11 mouse cellular contexts compared by ENCODE assay signal in the genomic region with DNA sequence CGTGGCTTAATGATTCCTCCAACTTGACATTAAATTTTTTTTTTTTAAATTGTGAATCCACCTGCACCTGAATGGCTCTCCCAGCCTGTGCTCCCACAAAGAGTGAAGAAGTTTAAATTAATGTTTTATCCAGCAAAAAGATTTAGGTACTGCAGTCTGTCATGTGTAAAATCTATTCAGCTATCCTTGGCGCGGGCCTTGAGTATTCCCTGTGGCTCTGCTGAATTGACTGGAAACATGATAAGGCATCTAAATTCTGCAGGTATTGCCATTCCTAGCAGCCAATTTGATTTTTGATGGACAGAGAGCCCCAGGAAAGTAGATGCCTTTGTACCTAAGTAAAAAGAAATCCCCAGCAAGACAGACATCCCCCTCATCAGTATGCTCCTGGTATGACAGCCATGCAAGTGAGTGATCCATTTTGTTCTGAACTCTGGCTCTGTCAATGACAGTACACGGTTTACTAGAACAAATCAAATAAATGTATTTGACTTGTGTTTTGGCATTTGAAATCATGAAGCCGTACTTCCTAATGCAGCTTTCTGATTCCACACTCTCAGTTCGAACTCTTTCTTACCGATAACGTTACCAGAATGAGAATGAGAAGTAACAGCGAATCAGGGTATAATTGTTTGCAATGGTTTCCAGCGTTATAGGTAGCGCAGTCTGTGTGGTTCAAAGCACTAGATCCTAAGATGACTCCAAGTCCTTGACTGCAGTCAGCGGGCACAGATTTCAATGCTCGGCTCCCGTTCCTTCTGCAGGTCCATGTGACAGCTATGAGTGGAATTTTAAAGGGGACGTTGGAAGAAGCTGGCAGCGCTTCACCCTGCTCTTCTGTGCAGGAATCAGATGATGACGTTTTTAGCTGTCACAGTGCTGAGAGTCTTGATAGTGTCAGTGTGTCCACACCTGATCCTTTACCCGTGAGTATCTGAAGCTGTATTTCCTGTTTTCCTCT. TPM values are rescaled to one million over a fixed set of nuclear protein-coding genes. Genes with fewer than 3 reads are reported as not detected.
DNase-seq lines count a peak whose midpoint lies in the region; ATAC-seq and TF ChIP-seq lines count a peak whose summit lies in the region.
"Had no signal": no experiment of that assay in that cellular context is flagged by ENCODE, and none has a peak within 500 bp of the region (broad histone marks: within the 10 kb centered on the region; RNA-seq: fewer than 3 reads in every experiment).

No protein-coding gene starts in this region.

- 73% methylated on average over 18 of the region's 18 CpGs for WGBS in forebrain, embryonic 16.5 days
- WGBS in midbrain, embryonic 14.5 days, result 62% methylated on average over 18 of the region's 18 CpGs
- 84% methylated on average over 18 of the region's 18 CpGs for WGBS in liver, embryonic 11.5 days

- no peak overlapping the region for H3K9ac ChIP-seq in forebrain, embryonic 16.5 days (replicated peaks; ENCODE audit: low read depth, low read length)
- peak overlapping the region; percentile 20; the same call in 1 of the 2 replicates for H3K9ac ChIP-seq in midbrain, embryonic 14.5 days (replicated peaks; ENCODE audit: low read length)
- H3K9ac ChIP-seq in liver, embryonic 11.5 days (ENCODE audit: low read depth, low read length), result no peak overlapping the region

- H3K9me3 ChIP-seq in forebrain, embryonic 16.5 days (ENCODE audit: control insufficient read depth, low read length), result no peaks in the 10 kb centered on the region
- H3K9me3 ChIP-seq in midbrain, embryonic 14.5 days (ENCODE audit: control insufficient read depth, low read length), result no peaks in the 10 kb centered on the region
- no peaks in the 10 kb centered on the region for H3K9me3 ChIP-seq in liver, embryonic 11.5 days (ENCODE audit: control insufficient read depth, low read length)

- peaks cover 14% of the 10 kb centered on the region for H3K4me1 ChIP-seq in forebrain, embryonic 16.5 days (replicated peaks; ENCODE audit: control insufficient read depth, insufficient read depth, low read length)
- H3K4me1 ChIP-seq in midbrain, embryonic 14.5 days (ENCODE audit: control insufficient read depth, insufficient read depth, low read length), result peaks cover 18% of the 10 kb centered on the region
- no peaks in the 10 kb centered on the region for H3K4me1 ChIP-seq in liver, embryonic 11.5 days (replicated peaks; ENCODE audit: control insufficient read depth, insufficient read depth, low read length)

- peak; percentile 34; the same call in 1 of the 2 replicates for ATAC-seq in forebrain, embryonic 16.5 days
- ATAC-seq in midbrain, embryonic 14.5 days (ENCODE audit: low FRiP score, low TSS enrichment), result peak; percentile 46; the same call in 1 of the 2 replicates
- ATAC-seq in liver, embryonic 11.5 days (replicated peaks; ENCODE audit: low FRiP score), result no peak
- ATAC-seq: intestine, embryonic 16.5 days had no signal

- H3K36me3 ChIP-seq in forebrain, embryonic 16.5 days (ENCODE audit: control insufficient read depth, insufficient read depth), result 0 out of 2 replicates have a peak, but pooled peaks cover 2% of the 10 kb centered on the region
- no peaks in the 10 kb centered on the region; the same call in none of the 2 replicates for H3K36me3 ChIP-seq in midbrain, embryonic 14.5 days (ENCODE audit: control insufficient read depth, insufficient read depth, low read length)
- no peaks in the 10 kb centered on the region for H3K36me3 ChIP-seq in liver, embryonic 11.5 days (ENCODE audit: control insufficient read depth, insufficient read depth, low read length)

- peak; percentile 58 for TF ChIP-seq CTCF in layer of hippocampus, adult 2 months (conservative IDR thresholded peaks at IDR 0.05)

- H3K4me2 ChIP-seq in forebrain, embryonic 16.5 days (ENCODE audit: low read length), result peak overlapping the region; percentile 16; the same call in 1 of the 2 replicates
- peak overlapping the region; percentile 23 for H3K4me2 ChIP-seq in midbrain, embryonic 14.5 days (ENCODE audit: low read length)
- no peak overlapping the region for H3K4me2 ChIP-seq in liver, embryonic 11.5 days

- DNase-seq in frontal cortex, postnatal 36 days (ENCODE audit: low spot score in 2 of 2), result peak; percentile 29 to 50
- DNase-seq in frontal cortex, postnatal 14 days (ENCODE audit: low spot score in 2 of 2), result no peak
- DNase-seq in layer of hippocampus, adult 2 months (ENCODE audit: low spot score in 2 of 2), result peak in 1 of 2 experiments; percentile 22
- DNase-seq in layer of hippocampus, adult 11-12 months (ENCODE audit: low spot score), result no peak
- peak; percentile 55 for DNase-seq in midbrain, embryonic 14.5 days
- no peak for DNase-seq in liver, embryonic 11.5 days (ENCODE audit: low spot score)
- no peak for DNase-seq in adrenal gland, adult 8-10 months
- DNase-seq: gastrocnemius, postnatal 36 days; lung, adult 2 months had no signal

- H3K27ac ChIP-seq in layer of hippocampus, adult 2 months, result peak overlapping the region; percentile 78
- H3K27ac ChIP-seq in forebrain, embryonic 16.5 days (ENCODE audit: low read length), result peak overlapping the region; percentile 53; the same call in 1 of the 2 replicates
- peak overlapping the region; percentile 77 for H3K27ac ChIP-seq in midbrain, embryonic 14.5 days (replicated peaks; ENCODE audit: low read depth, low read length)
- H3K27ac ChIP-seq in liver, embryonic 11.5 days (ENCODE audit: low read depth, low read length), result no peak overlapping the region

- H3K27me3 ChIP-seq in forebrain, embryonic 16.5 days (replicated peaks; ENCODE audit: control insufficient read depth, insufficient read depth, low read length), result no peaks in the 10 kb centered on the region
- no peaks in the 10 kb centered on the region for H3K27me3 ChIP-seq in midbrain, embryonic 14.5 days (ENCODE audit: control insufficient read depth, insufficient read depth, low read length)
- 0 out of 2 replicates have a peak, but pooled peaks cover 2% of the 10 kb centered on the region for H3K27me3 ChIP-seq in liver, embryonic 11.5 days (replicated peaks; ENCODE audit: control insufficient read depth, insufficient read depth, low read length)

- H3K4me3 ChIP-seq in layer of hippocampus, adult 2 months, result peak overlapping the region; percentile 42
- H3K4me3 ChIP-seq in forebrain, embryonic 16.5 days (replicated peaks; ENCODE audit: low read length), result no peak overlapping the region
- H3K4me3 ChIP-seq in midbrain, embryonic 14.5 days (replicated peaks; ENCODE audit: low read depth, low read length), result no peak overlapping the region
- no peak overlapping the region for H3K4me3 ChIP-seq in liver, embryonic 11.5 days (ENCODE audit: low read depth, low read length)

RNA-seq across cellular contexts. Expression of gene Csrnp3, which starts 14.5 kb away (rescaled TPM):
- 10 to 100 TPM; 70.8 to 76.0 TPM for total RNA-seq in layer of hippocampus, adult 2 months (2021)
- polyA plus RNA-seq in forebrain, embryonic 16.5 days (2015; fragmentation: Nextera tagmentation; extraction: Ambion mirVana), result 61.1 and 67.4 TPM in 2 replicates
- 81.0 and 110 TPM in 2 replicates for polyA plus RNA-seq in midbrain, embryonic 14.5 days (2014; fragmentation: Nextera tagmentation; extraction: Ambion mirVana)
- polyA plus RNA-seq in liver, embryonic 11.5 days (2014; fragmentation: Nextera tagmentation; extraction: Ambion mirVana), result 0.51 and 0.96 TPM in 2 replicates
- total RNA-seq in adrenal gland, adult 8-10 months (2022), result 1 to 10 TPM in 2 of 4 experiments, under 1 TPM in 2; 0.41 to 1.1 (median 0.87) TPM

Comparison
In these comparisons a context has a peak if more than half of its experiments do, and no peak if none do; other contexts are left out.
1. DNase-seq: peak in frontal cortex, postnatal 36 days (2 of 2) and midbrain, embryonic 14.5 days (single experiment); none in frontal cortex, postnatal 14 days (0 of 2), layer of hippocampus, adult 11-12 months (single experiment), liver, embryonic 11.5 days (single experiment) and adrenal gland, adult 8-10 months (single experiment).
2. RNA of gene Csrnp3, which starts 14.5 kb away (polyA plus RNA-seq): 81.0 to 110 TPM in midbrain, embryonic 14.5 days and 61.1 to 67.4 TPM in forebrain, embryonic 16.5 days; 0.51 to 0.96 TPM in liver, embryonic 11.5 days; every median in the first group is over 10 times any median in the second.